Mouse (Mus musculus) hindbrain, embryonic 16.5 days (tissue): ENCODE data around the gene Tjp2. TPM values are rescaled to one million over a fixed set of nuclear protein-coding genes. Genes with fewer than 3 reads are reported as not detected.
"Not testable (repeated sequence)": the region's sequence is repeated elsewhere in the genome, so short reads cannot be mapped to it uniquely, and the experiment has no call there.

Experiments used
- ATAC-seq: fragments of 200-750 bp; cut with Nextera tagmentation; 2 replicates; pipeline ENCODE4 v1.8.0; 2017; ENCODE audit warnings: moderate TSS enrichment, moderate library complexity
- H3K27ac ChIP-seq: fragments of 300-500 bp; sonication (generic); 2 replicates; pipeline ENCODE4 v1.5.1; 2014; ENCODE audit warnings: low read depth, mild to moderate bottlenecking, control low read depth, low read length, moderate library complexity
- H3K27me3 ChIP-seq: fragments of 300-500 bp; sonication (generic); replicated peaks from 2 replicates; pipeline ENCODE4 v1.6.1; 2014; ENCODE audit warnings: low read length; ENCODE audit not compliant: control insufficient read depth, insufficient read depth
- H3K36me3 ChIP-seq: fragments of 300-500 bp; sonication (generic); 2 replicates; pipeline ENCODE4 v1.6.1; 2014; ENCODE audit warnings: mild to moderate bottlenecking, low read length, moderate library complexity, mixed read lengths; ENCODE audit not compliant: control insufficient read depth, insufficient read depth
- H3K4me1 ChIP-seq: fragments of 300-500 bp; sonication (generic); 2 replicates; pipeline ENCODE4 v1.6.1; 2014; ENCODE audit warnings: low read depth, low read length; ENCODE audit not compliant: control insufficient read depth, insufficient read depth
- H3K4me2 ChIP-seq: fragments of 300-500 bp; sonication (generic); 2 replicates; pipeline ENCODE4 v1.6.1; 2014; ENCODE audit warnings: mild to moderate bottlenecking, low read length, control low read depth, moderate library complexity
- H3K4me3 ChIP-seq: fragments of 300-500 bp; sonication (generic); 2 replicates; pipeline ENCODE4 v1.5.1; 2014; ENCODE audit warnings: mild to moderate bottlenecking, low read length, control low read depth, moderate library complexity
- H3K9ac ChIP-seq: fragments of 300-500 bp; sonication (generic); 2 replicates; pipeline ENCODE4 v1.6.1; 2014; ENCODE audit warnings: low read depth, mild to moderate bottlenecking, control low read depth, low read length, moderate library complexity
- H3K9me3 ChIP-seq: fragments of 300-500 bp; sonication (generic); 2 replicates; pipeline ENCODE4 v1.6.1; 2014; ENCODE audit warnings: mild to moderate bottlenecking, low read length, moderate library complexity; ENCODE audit not compliant: control insufficient read depth
- WGBS: fragments of 180-500 bp; shearing (Covaris S2); extraction: QIAGEN DNeasy Blood & Tissue Kit; methylation state at CpG from one replicate; pipeline ENCODE4 v1.1.7; 2014; 5-methylcytosine and 5-hydroxymethylcytosine counted together
- polyA plus RNA-seq: library from polyadenylated mRNA; unstranded; fragments of >200 nt; fragmentation: Nextera tagmentation; extraction: Ambion mirVana; gene quantifications from 2 replicates; pipeline ENCODE4 v1.2.1, GENCODE M21; 2015

The Tjp2 gene
- polyA plus RNA-seq, 1 experiment from 2014 or later, result 10.1 TPM

DNA sequence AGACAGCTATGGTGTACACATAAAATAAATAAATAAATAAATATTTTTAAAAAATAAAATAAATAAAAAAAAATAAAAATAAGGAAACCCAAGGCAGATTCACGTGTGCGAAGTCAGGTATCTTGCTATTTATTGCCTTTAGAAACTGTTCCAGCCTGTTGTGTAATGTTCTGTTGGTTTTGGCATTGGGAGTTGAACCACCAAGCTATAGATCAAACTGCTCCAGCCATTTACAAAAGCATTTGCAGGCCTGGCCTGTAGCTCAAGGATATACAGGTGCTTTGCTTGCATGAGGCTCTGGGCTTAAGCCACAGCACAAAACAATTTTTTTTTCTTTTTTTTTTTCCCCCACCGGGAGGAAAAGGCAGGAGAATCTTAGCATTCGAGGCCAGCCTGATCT lies 13.2 kb upstream of the Tjp2 start:
- Histone ChIP-seq H3K27ac (no peak overlapping the region), H3K36me3 (no peaks in the 10 kb centered on the region), H3K4me3 (no peak overlapping the region), H3K9me3 (no peaks in the 10 kb centered on the region), H3K4me1 (no peaks in the 10 kb centered on the region; the same call in 1 of the 2 replicates), H3K9ac (no peak overlapping the region), H3K4me2 (no peak overlapping the region), H3K27me3 (no peaks in the 10 kb centered on the region)
- WGBS, result 86% methylated on average over 4 of the region's 4 CpGs
- ATAC-seq, result no peak

DNA sequence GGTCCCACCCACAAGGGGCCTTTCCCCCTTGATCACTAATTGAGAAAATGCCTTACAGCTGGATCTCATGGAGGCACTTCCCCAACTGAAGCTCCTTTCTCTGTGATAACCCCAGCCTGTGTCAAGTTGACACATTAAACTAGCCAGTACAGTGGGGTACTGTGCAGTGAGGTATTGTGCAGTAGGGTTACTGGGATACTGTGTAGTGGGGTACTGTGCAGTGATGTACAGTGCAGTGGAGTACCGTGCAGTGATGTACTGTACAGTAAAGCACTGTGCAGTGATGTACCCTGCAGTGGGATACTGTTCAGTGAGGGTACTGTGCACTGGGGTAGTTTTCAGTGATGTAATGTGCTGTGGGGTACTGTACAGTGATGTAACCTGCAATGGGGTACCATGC lies 7.5 kb upstream of the Tjp2 start:
- not testable (repeated sequence) for ATAC-seq, H3K4me2 ChIP-seq, H3K9ac ChIP-seq, H3K9me3 ChIP-seq, H3K27ac ChIP-seq, H3K4me1 ChIP-seq, H3K27me3 ChIP-seq, H3K36me3 ChIP-seq, H3K4me3 ChIP-seq
- WGBS, result 92% methylated on average over 1 of the region's 1 CpGs

DNA sequence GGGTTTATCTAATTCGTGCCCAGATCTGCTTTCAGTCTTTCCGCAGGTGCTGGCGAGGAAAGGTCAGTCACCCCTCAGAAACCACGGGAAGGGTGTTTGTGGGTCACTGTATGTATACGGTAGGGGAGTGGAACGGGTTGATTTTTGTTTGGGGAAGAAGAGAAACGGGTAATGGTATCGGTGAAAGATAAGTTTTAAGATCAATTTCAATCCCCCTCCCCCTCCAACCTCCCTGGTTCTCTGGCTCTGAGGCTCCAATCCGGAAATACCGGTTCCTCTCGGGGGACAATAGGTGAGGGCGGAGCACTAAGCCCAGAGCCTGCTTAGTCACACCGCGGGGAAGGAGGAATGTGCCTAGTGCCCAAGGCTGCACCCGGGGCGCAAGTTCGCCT lies 471 bp upstream of the Tjp2 start:
- no peak for ATAC-seq
- Histone ChIP-seq H3K4me1 (peaks cover 9% of the 10 kb centered on the region; the same call in 1 of the 2 replicates), H3K27me3 (peaks cover 25% of the 10 kb centered on the region), H3K36me3 (no peaks in the 10 kb centered on the region), H3K9me3 (peaks cover 2% of the 10 kb centered on the region; the same call in 1 of the 2 replicates), H3K9ac (peak overlapping the region; percentile 55; the same call in 1 of the 2 replicates), H3K4me3 (peak overlapping the region; percentile 55), H3K27ac (no peak overlapping the region), H3K4me2 (peak overlapping the region; percentile 96)
- 3% methylated on average over 17 of the region's 17 CpGs for WGBS

- no peak for ATAC-seq
- peak overlapping the region; percentile 96 for H3K4me2 ChIP-seq
- H3K36me3 ChIP-seq, result no peaks in the 10 kb centered on the region
- peaks cover 25% of the 10 kb centered on the region for H3K27me3 ChIP-seq
- no peak overlapping the region for H3K27ac ChIP-seq
- peaks cover 9% of the 10 kb centered on the region; the same call in 1 of the 2 replicates for H3K4me1 ChIP-seq
- 19% methylated on average over 11 of the region's 11 CpGs for WGBS
- peak overlapping the region; percentile 55 for H3K4me3 ChIP-seq
- peaks cover 2% of the 10 kb centered on the region; the same call in 1 of the 2 replicates for H3K9me3 ChIP-seq
- no peak overlapping the region for H3K9ac ChIP-seq
Measured at GRCm38 (mm10) chr19:24223851-24224251, 979 bp downstream of the Tjp2 start.

DNA sequence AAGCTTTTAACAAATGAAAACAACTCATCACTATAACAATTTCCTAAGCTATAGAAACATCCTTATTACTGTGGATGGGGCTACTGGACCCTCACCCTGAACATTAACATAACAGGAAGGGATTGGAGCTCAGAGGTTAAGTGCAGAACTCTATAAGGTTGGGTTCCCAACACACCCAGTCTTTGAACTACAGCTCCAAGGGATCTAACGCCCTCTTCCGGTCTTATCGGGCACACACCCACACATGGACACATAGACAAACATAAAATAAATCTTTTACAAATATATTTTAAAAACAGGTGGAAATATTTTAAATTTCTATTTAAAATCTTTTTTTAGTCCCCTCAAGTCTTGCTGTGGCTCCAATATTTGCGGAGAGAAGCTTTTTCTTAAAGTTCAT lies 3.4 kb downstream of the Tjp2 start:
- WGBS, result 79% methylated on average over 4 of the region's 4 CpGs
- Histone ChIP-seq H3K27me3 (peaks cover 22% of the 10 kb centered on the region), H3K4me1 (peaks cover 9% of the 10 kb centered on the region; the same call in 1 of the 2 replicates), H3K27ac (no peak overlapping the region), H3K4me2 (no peak overlapping the region), H3K9ac (no peak overlapping the region), H3K4me3 (no peak overlapping the region), H3K36me3 (no peaks in the 10 kb centered on the region), H3K9me3 (peaks cover 2% of the 10 kb centered on the region; the same call in 1 of the 2 replicates)
- ATAC-seq, result no peak

GRCm38 (mm10) chr19:24220795-24221445 lies 3.9 kb downstream of the Tjp2 start:
- no peak for ATAC-seq
- no peak overlapping the region for H3K4me2 ChIP-seq
- H3K27ac ChIP-seq, result no peak overlapping the region
- H3K4me1 ChIP-seq, result peaks cover 9% of the 10 kb centered on the region; the same call in 1 of the 2 replicates
- 20% methylated on average over 14 of the region's 14 CpGs for WGBS
- peaks cover 19% of the 10 kb centered on the region for H3K27me3 ChIP-seq
- H3K9ac ChIP-seq, result no peak overlapping the region
- no peak overlapping the region for H3K4me3 ChIP-seq
- no peaks in the 10 kb centered on the region for H3K36me3 ChIP-seq
- peaks cover 2% of the 10 kb centered on the region; the same call in 1 of the 2 replicates for H3K9me3 ChIP-seq

DNA sequence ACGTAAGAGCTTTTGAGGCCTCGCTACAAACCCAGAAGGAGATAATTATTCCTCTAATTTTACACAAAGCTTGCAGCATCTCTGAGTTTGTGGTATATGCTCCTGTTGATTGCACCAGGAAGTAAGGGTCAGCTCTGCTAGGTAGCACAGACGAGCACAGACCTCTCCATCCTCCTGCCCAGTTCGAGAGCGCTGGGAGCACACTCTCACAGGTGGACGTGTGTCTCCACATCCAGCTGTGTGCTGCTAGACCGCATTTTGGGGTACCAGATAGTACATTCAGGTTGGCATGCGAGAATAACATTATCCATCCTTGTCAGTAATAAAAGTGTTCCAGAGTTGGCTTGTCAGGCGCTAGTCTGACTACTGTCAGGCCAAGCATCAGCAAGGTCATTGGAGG lies 5.8 kb downstream of the Tjp2 start:
- 74% methylated on average over 9 of the region's 9 CpGs for WGBS
- Histone ChIP-seq H3K4me1 (no peaks in the 10 kb centered on the region), H3K27me3 (peaks cover 8% of the 10 kb centered on the region; the same call in 1 of the 2 replicates), H3K4me3 (no peak overlapping the region), H3K27ac (no peak overlapping the region), H3K9ac (no peak overlapping the region), H3K9me3 (no peaks in the 10 kb centered on the region), H3K4me2 (no peak overlapping the region), H3K36me3 (no peaks in the 10 kb centered on the region)
- no peak for ATAC-seq

GRCm38 (mm10) chr19:24218291-24218690 lies 6.5 kb downstream of the Tjp2 start:
- Histone ChIP-seq H3K4me3 (no peak overlapping the region), H3K4me1 (no peaks in the 10 kb centered on the region), H3K36me3 (no peaks in the 10 kb centered on the region), H3K27me3 (peaks cover 8% of the 10 kb centered on the region; the same call in 1 of the 2 replicates), H3K9ac (no peak overlapping the region), H3K4me2 (no peak overlapping the region), H3K27ac (no peak overlapping the region), H3K9me3 (no peaks in the 10 kb centered on the region)
- 55% methylated on average over 2 of the region's 2 CpGs for WGBS
- no peak for ATAC-seq

DNA sequence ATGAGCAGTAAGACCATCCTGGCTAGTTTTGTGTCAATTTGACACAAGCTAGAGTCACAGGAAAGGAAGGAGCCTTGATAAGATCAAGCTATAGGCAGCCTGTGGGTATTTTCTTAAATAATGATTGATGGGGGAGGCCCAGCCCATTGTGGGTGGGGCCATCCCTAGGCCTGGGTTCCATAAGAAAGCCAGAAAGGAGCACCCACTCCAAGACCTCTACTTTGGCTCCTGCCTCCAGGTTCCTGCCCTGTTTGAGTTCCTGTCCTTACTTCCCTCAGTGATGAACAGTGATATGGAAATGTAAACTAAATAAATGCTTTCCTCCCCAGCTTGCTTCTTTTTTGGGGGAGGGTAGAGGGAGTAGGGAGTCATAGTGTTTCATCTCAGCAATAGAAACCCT lies 7.0 kb downstream of the Tjp2 start:
- H3K4me2 ChIP-seq, result no peak overlapping the region
- H3K9ac ChIP-seq, result no peak overlapping the region
- no peaks in the 10 kb centered on the region for H3K36me3 ChIP-seq
- H3K27ac ChIP-seq, result no peak overlapping the region
- no peak overlapping the region for H3K4me3 ChIP-seq
- ATAC-seq, result no peak
- peaks cover 4% of the 10 kb centered on the region; the same call in 1 of the 2 replicates for H3K27me3 ChIP-seq
- H3K9me3 ChIP-seq, result no peaks in the 10 kb centered on the region
- no peaks in the 10 kb centered on the region for H3K4me1 ChIP-seq
